Mouse (Mus musculus): ENCODE results near the gene Rps8. TPM values are rescaled to one million over a fixed set of nuclear protein-coding genes. Genes with fewer than 3 reads are reported as not detected.
A peak's percentile ranks its signal among the peaks of the same experiment; 100 is the strongest.

Rps8 gene
- polyA plus RNA-seq, 1 experiment from 2014 or later = 933 TPM

DNA sequence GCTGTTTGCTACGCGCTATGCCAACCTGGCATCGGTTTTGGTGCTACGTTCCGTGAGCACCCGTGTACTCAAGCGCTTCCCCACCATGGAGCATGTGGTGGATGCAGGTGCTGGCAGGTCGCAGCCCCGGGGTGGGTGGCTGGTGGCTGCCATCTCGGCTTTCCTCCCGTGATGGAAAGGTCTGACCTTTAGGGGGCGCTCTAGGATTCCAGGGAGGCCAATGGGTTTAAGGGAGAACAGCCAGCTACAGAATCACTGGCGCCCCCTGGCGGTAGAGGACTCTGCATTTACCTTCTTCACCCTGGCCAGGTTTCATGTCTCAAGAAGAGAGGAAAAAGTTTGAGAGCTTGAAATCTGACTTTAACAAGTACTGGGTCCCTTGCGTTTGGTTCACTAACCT, 9.9 kb downstream of the Rps8 start:
- H3K9ac ChIP-seq = no peak overlapping the region
- no peaks in the 10 kb centered on the region for H3K27me3 ChIP-seq
- H3K4me1 ChIP-seq = no peaks in the 10 kb centered on the region
- H3K36me3 ChIP-seq = peaks cover 22% of the 10 kb centered on the region
- no peak overlapping the region for H3K4me3 ChIP-seq
- no peak for ATAC-seq (ENCODE audit: borderline replicate concordance, extremely low read depth, low FRiP score, low TSS enrichment)
- H3K27ac ChIP-seq = no peak overlapping the region
- no peaks in the 10 kb centered on the region for H3K9me3 ChIP-seq
- no peak overlapping the region for H3K4me2 ChIP-seq
- WGBS = 34% methylated on average over 15 of the region's 15 CpGs

GRCm38 (mm10) chr4:117145248-117145647, 10.8 kb downstream of the Rps8 start:
- no peak overlapping the region for H3K4me2 ChIP-seq
- WGBS = 91% methylated on average over 13 of the region's 13 CpGs
- no peaks in the 10 kb centered on the region for H3K4me1 ChIP-seq
- H3K9me3 ChIP-seq = no peaks in the 10 kb centered on the region
- H3K9ac ChIP-seq = no peak overlapping the region
- ATAC-seq (ENCODE audit: borderline replicate concordance, extremely low read depth, low FRiP score, low TSS enrichment) = no peak
- no peak overlapping the region for H3K4me3 ChIP-seq
- H3K27me3 ChIP-seq = no peaks in the 10 kb centered on the region
- H3K27ac ChIP-seq = no peak overlapping the region
- peaks cover 13% of the 10 kb centered on the region for H3K36me3 ChIP-seq

- Histone ChIP-seq H3K36me3 (no peaks in the 10 kb centered on the region), H3K4me2 (no peak overlapping the region), H3K9ac (no peak overlapping the region), H3K9me3 (no peaks in the 10 kb centered on the region), H3K27me3 (no peaks in the 10 kb centered on the region), H3K27ac (no peak overlapping the region), H3K4me3 (no peak overlapping the region), H3K4me1 (no peaks in the 10 kb centered on the region)
- no peak for ATAC-seq (ENCODE audit: borderline replicate concordance, extremely low read depth, low FRiP score, low TSS enrichment)
- WGBS = 46% methylated on average over 7 of the region's 7 CpGs
Measured at GRCm38 (mm10) chr4:117143023-117143422, 13.0 kb downstream of the Rps8 start.

- H3K27me3 ChIP-seq = no peaks in the 10 kb centered on the region
- no peak for ATAC-seq (ENCODE audit: borderline replicate concordance, extremely low read depth, low FRiP score, low TSS enrichment)
- no peaks in the 10 kb centered on the region for H3K4me1 ChIP-seq
- H3K9ac ChIP-seq = no peak overlapping the region
- H3K4me3 ChIP-seq = no peak overlapping the region
- no peaks in the 10 kb centered on the region for H3K36me3 ChIP-seq
- H3K27ac ChIP-seq = no peak overlapping the region
- 32% methylated on average over 4 of the region's 4 CpGs for WGBS
- H3K9me3 ChIP-seq = no peaks in the 10 kb centered on the region
- H3K4me2 ChIP-seq = no peak overlapping the region
Measured at GRCm38 (mm10) chr4:117140613-117141012, 15.4 kb downstream of the Rps8 start.

DNA sequence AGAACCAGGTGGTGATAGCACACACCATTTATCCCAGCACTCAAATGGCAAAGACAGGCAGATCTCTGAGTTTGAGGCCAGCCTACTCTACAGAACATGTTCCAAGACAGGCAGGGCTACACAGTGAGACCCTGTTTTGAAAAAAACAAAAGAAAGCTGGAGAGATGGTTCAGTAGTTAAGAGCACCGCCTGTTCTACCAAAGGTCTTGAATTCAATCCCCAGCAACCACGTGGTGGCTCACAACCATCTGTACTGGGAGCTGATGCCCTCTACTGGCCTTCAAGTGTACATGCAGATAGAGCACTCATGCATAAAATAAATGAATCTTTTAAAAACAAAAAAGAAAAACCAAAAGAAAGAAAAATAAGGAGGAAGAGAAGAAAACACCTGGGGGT, 16.8 kb downstream of the Rps8 start:
- Histone ChIP-seq H3K27ac (no peak overlapping the region), H3K4me1 (peaks cover 2% of the 10 kb centered on the region; the same call in 1 of the 2 replicates)
- no peak for ATAC-seq (ENCODE audit: borderline replicate concordance, extremely low read depth, low FRiP score, low TSS enrichment)

DNA sequence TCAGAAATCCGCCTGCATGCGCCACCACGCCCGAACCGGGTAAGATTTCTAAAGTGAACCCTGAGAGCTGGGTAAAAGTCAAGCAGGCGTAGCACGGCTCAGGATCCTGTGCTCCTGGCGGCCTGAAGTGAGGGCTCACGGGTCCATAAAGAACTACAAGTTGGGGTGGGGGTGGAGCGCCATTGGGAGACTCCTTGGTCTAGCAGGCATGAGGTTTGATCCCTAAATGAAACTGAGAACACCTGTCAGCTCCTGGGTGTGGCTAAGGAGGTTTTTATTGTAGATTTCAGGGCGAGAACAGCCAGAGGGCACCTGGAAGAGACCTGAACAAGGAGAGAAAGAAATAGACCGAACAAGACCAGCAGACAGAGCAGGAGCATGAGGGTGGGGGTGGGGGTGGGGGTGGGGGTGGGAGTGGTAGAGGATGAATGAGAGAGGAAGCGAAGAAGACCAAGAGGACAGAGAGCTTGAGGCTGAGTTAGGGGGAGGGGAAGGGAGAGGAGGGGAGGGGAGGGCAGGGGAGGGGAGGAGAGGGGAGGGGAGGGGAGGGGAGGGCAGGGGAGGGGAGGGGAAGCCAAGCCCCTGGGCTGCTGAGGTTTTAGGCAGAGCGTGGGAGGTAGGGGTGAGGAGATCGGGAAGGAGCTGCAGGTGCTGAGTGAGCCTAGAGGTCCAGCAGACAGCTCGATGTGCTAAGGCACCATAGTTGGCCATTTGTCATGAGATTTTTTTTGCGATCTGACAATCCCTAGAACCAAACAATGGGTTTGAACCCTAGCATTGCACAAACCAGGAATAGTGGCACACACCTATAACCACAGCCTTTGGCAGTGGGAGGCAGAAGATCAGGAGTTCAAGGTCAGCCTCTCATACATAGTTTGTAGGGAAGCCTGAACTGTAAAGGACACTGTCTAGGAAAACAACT, 17.5 kb downstream of the Rps8 start:
- Histone ChIP-seq H3K27me3 (no peaks in the 10 kb centered on the region), H3K4me2 (no peak overlapping the region), H3K9ac (no peak overlapping the region), H3K27ac (no peak overlapping the region), H3K36me3 (no peaks in the 10 kb centered on the region), H3K4me1 (peaks cover 4% of the 10 kb centered on the region; the same call in 1 of the 2 replicates), H3K9me3 (no peaks in the 10 kb centered on the region), H3K4me3 (no peak overlapping the region)
- ATAC-seq (ENCODE audit: borderline replicate concordance, extremely low read depth, low FRiP score, low TSS enrichment) = no peak
- WGBS = 67% methylated on average over 16 of the region's 17 CpGs

More for the DNA sequence above, 16.8 kb downstream of the Rps8 start:
- Histone ChIP-seq H3K36me3 (no peaks in the 10 kb centered on the region), H3K9ac (no peak overlapping the region), H3K27me3 (no peaks in the 10 kb centered on the region), H3K4me3 (no peak overlapping the region), H3K9me3 (no peaks in the 10 kb centered on the region), H3K4me2 (no peak overlapping the region)
- WGBS = 6% methylated on average over 2 of the region's 2 CpGs

DNA sequence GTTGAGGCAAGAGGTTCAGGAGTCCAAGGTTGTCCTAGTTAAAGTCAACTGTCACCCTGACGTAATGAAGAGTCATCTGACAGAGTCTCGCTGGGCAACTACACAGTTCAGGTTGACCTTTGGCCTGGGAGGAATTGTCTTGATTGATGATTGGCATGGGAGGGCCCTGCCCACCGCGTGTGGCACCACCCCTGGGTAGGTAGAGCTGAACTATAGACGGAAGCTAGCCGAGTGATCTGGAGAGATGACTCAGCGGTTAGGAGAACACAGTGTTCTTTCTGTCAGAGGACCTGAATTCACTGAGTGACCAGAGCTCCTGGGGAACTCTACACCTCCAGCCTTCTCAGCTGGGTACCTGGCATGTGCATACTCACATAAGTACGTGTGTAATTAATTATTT, 20.0 kb downstream of the Rps8 start:
- Histone ChIP-seq H3K4me3 (no peak overlapping the region), H3K9me3 (no peaks in the 10 kb centered on the region), H3K27ac (no peak overlapping the region), H3K36me3 (no peaks in the 10 kb centered on the region), H3K27me3 (peaks cover 20% of the 10 kb centered on the region), H3K4me1 (peaks cover 14% of the 10 kb centered on the region), H3K4me2 (no peak overlapping the region), H3K9ac (no peak overlapping the region)
- WGBS = 21% methylated on average over 8 of the region's 8 CpGs
- no peak for ATAC-seq (ENCODE audit: borderline replicate concordance, extremely low read depth, low FRiP score, low TSS enrichment)

DNA sequence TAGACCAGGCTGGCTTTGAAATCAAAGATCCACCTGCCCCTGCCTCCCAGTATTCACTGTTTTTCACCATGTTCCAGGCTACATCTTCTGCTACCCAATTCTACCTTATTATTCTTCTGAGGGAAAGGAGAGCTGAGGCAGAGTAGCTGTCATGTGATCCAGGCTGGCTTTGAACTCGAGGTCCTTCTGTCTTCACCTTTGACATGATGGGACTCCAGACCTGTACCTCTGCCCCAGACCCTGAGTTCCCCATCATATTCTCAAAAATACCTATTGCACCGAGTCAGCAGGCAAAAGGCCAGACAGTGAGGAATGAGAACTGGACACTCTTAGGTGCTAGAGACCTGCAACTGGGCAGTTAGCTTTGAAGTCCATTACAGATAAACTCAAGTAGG, 21.4 kb downstream of the Rps8 start:
- H3K27ac ChIP-seq = no peak overlapping the region
- peaks cover 20% of the 10 kb centered on the region for H3K27me3 ChIP-seq
- H3K4me3 ChIP-seq = 0 out of 2 replicates have a peak overlapping the region, but pooled peaks have one; percentile 89
- no peaks in the 10 kb centered on the region for H3K36me3 ChIP-seq
- ATAC-seq (ENCODE audit: borderline replicate concordance, extremely low read depth, low FRiP score, low TSS enrichment) = no peak
- no peak overlapping the region for H3K4me2 ChIP-seq
- 14% methylated on average over 2 of the region's 2 CpGs for WGBS
- H3K4me1 ChIP-seq = peaks cover 14% of the 10 kb centered on the region
- H3K9me3 ChIP-seq = no peaks in the 10 kb centered on the region
- no peak overlapping the region for H3K9ac ChIP-seq

- H3K27ac ChIP-seq = no peak within 1 kb of the TSS
- H3K27me3 ChIP-seq = peaks cover 20% of the 10 kb centered on the region
- H3K4me2 ChIP-seq = peak within 1 kb of the TSS; percentile 100
- peaks cover 14% of the 10 kb centered on the region for H3K4me1 ChIP-seq
- H3K36me3 ChIP-seq = no peaks in the 10 kb centered on the region
- no peaks in the 10 kb centered on the region for H3K9me3 ChIP-seq
- peak within 1 kb of the TSS; percentile 88 for H3K9ac ChIP-seq
- peak within 1 kb of the TSS; percentile 89 for H3K4me3 ChIP-seq
- WGBS = 3% methylated on average over 45 of the region's 48 CpGs
- peak; percentile 90 for ATAC-seq (ENCODE audit: borderline replicate concordance, extremely low read depth, low FRiP score, low TSS enrichment)
Measured at GRCm38 (mm10) chr4:117133817-117134600, 22.0 kb downstream of the Rps8 start, which contains the start of gene Plk3. Gene Plk3, minus strand, starts transcription at chr4:117133963.

DNA sequence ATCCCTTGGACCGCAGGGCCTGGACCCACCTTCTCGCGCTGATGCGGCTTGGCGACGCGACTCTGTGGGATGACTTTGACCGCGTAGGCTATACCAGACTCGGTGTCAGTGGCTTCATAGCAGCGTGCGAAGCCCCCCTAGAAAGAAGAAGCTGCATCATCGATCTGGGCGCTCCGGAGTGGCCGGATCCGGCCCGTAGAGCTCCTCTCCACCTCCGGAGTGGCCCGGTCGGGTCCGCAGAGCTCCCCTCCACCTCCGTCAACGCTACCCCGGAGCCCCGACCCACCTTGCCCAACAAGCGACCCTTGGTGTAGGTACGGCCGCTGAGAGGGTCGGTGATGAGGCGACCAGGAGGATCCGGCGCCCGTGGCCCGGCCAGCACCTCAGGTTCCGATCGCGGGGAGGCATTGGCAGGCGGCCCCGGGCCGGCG, 22.7 kb downstream of the Rps8 start:
- peak; percentile 23; the same call in 1 of the 2 replicates for ATAC-seq (ENCODE audit: borderline replicate concordance, extremely low read depth, low FRiP score, low TSS enrichment)
- H3K27me3 ChIP-seq = peaks cover 20% of the 10 kb centered on the region
- 1% methylated on average over 42 of the region's 42 CpGs for WGBS

DNA sequence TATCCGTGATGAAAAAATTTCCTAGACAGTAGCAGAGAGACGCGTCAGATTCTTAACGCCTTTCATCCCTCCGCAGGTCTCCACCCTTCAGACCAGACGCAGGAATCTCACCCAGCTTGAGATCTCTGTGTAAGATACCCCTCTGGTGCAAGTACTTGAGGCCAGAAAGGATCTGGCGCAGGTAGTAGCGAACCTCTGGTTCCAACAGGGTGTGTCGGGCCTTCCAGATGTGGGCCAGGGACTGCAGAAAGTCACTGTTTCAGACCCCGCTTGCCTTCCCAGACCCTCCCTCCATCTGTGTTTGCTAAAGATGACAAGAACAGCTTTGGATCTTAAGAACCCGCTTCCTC, 23.3 kb downstream of the Rps8 start:
- H3K27ac ChIP-seq = no peak overlapping the region
- 0 out of 2 replicates have a peak, but pooled peaks cover 3% of the 10 kb centered on the region for H3K36me3 ChIP-seq
- peak overlapping the region; percentile 100 for H3K4me2 ChIP-seq
- WGBS = 18% methylated on average over 11 of the region's 11 CpGs
- H3K4me3 ChIP-seq = peak overlapping the region; percentile 89
- peaks cover 20% of the 10 kb centered on the region for H3K27me3 ChIP-seq
- H3K4me1 ChIP-seq = peaks cover 14% of the 10 kb centered on the region
- no peak overlapping the region for H3K9ac ChIP-seq
- no peak for ATAC-seq (ENCODE audit: borderline replicate concordance, extremely low read depth, low FRiP score, low TSS enrichment)
- H3K9me3 ChIP-seq = no peaks in the 10 kb centered on the region

More for the DNA sequence above, 22.7 kb downstream of the Rps8 start:
- 0 out of 2 replicates have a peak, but pooled peaks cover 3% of the 10 kb centered on the region for H3K36me3 ChIP-seq
- H3K27ac ChIP-seq = no peak overlapping the region
- peak overlapping the region; percentile 88 for H3K9ac ChIP-seq
- peak overlapping the region; percentile 89 for H3K4me3 ChIP-seq
- peak overlapping the region; percentile 100 for H3K4me2 ChIP-seq
- H3K9me3 ChIP-seq = no peaks in the 10 kb centered on the region
- H3K4me1 ChIP-seq = peaks cover 14% of the 10 kb centered on the region
